Mouse (Mus musculus): Measurements from ENCODE around the gene Ctnnb1.

The Ctnnb1 gene

DNA sequence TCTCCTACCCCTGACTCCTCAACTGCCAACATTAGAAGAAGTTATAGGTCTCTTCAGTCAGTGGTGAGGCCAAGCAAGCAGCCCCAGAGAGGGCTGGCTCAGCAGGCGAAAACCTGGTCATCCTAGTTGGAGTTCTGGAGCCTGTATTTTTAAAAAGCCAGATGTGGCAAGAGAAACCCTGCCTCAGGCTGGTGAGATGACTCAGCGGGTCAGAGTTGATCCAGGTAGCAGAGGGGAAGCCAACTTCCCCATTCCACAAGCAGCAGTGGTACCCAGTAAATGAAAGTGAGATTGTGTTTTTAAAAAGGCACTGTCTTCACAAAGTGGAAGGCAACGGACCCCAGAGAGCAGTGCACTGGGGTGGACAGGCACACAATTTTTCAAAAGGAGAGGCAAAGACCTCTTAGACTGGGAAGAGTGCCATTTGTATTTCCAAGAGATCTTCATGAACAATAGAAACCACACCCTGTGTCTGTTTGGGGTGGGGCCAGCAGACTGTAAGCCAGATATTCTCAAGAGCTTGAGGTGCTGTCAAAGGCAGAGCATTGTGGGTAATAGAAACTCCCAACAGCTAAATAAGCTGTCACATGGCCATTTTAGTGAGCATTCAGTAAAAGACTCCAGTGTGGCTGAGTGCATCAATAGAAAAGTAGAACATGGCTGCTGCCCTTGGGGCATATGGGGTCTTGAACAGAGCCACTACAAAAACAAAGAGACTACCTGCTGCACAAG, 33.1 kb downstream of the Ctnnb1 start:
- peak; percentile 72 for DNase-seq (ENCODE audit: low spot score)

DNA sequence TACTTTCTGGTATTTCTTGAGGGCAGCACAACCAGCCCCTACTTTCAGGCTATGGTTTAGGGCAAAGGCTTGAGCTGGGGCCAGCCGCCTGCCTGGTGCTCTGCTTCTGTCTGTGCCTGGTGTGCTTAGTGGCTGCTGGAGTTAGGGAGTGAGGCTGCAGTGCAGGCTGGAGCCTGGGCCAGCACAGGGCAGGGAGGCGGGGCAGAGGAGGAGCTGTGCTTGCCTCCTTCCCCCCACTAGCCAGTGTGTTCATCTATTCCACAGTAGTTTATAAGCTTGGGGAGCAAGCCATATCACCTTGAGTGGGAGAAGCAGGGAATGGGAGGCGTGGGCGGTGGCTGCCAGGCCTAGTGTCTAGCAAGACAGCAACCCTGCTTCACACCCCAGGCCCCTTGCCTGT, 34.1 kb downstream of the Ctnnb1 start:
- DNase-seq (ENCODE audit: low spot score) = no peak

DNA sequence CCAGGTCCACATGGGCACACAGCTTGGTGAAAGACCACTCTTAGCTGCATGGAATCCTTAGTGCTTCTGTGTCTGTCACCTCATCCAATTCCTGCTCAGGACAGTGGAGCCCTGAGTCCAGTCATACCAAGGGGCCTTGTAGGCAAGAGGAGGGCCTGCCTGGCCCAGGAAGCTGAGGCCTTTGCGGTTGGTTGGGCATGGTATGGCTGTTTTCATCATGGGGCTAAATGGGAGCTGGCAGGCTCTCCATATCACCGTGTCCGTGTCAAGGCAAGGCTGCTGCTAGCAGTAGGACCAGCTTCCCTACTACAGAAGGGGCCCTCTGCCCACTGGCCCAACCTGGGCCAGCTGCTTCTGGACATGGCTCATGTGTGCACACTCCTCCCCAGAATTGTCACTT, 34.7 kb downstream of the Ctnnb1 start:
- DNase-seq (ENCODE audit: low spot score) = no peak

DNA sequence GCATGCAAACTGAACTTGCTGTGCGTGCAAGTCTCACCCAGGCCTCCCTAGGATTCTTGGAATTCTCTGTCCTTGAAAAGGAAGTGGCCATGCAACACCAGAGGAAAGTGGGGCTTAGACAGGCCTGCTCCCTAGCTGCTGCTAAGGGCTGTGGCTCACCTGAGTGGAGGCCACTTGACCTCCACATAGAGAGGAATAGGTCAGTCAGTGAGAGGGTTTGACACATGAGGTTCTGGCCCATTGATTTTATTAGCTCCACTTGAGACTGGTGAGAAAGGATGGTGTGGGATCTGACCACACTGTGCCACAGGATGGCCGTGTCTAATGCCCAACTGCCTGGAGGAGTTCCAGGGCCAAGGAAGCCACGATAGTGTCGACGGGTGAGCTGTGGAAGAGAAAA, 35.2 kb downstream of the Ctnnb1 start:
- DNase-seq (ENCODE audit: low spot score) = peak; percentile 29

DNA sequence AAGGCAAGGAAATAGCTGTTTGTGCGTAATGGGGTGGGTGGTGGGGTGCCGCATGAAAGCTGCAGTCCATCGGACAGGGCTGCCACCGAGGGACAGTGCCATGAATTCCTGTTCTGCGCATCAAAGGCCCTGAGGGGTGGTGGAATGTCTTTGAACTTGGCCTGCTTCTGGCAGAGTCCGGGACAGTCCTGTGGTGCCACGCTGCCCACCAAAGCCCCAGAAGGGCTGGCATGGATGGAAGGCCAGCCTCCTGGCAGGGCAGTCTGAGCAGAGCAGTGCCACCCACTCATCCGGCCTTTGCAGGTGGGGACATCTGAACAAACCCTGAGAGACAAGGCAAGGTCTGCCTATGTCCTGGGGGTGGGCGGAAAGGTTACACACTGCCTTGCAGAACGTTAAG, 36.0 kb downstream of the Ctnnb1 start:
- DNase-seq (ENCODE audit: low spot score) = no peak

DNA sequence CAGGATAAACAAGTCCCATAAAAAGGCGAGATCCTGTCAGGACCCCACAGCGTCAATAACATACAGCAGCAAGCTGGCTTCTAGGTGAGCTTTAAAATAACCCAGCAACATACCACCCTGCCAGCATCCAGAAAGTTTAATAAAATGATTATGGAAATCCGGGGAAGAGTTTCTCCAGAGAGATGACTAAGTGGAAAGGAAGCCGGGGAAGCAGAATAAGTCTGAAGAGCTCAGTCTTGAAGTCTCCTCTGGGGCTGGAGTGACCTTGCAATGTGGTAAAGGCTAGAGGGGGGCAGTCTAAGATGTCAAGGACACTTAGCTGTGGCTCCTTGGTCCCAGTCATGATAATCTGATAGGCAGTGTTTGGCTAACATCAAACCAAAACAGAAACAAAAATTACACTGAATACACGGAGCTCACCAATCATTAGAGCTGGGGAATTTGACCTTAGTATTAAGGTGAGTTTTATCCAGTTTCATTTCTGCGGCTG, 44.1 kb downstream of the Ctnnb1 start:
- no peak for DNase-seq (ENCODE audit: low spot score)

DNA sequence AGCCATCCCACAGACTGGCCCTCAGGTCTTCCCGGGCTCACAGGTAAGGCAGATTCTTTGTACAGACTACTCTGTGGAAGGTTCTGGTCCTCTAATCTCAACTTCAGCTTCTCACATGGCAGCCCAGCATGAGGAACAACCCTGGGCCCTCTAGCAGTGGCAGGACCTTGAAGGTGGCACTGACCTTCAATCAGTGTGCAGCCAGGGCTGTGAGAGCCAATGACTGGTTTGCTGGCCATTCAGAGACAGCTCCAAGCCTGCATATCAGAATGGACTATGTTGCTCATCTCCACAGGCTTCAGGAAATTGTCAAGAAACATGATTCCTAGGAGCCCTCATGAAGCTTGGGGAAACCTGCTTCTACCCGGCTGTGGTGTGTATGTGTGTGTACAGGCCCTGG, 45.2 kb downstream of the Ctnnb1 start:
- no peak for DNase-seq (ENCODE audit: low spot score)

DNA sequence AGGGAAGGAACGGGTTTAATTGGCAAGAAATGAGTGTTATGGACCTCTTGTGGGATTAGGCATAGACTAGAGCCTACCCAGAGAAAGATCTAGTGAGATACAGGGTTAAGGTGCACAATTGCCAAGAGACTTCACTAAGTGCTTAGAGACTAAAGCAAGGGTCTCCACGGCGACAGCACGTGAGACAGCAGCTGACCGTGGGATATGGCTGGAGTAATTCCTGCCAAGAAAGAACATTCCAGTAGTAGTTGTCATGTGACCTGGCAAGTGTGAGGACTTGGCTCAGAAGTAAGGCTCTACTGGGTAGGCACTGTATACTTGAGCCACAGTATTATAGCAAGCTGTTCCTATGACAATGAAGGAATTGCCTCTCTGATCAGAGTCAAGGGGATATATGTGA, 47.1 kb downstream of the Ctnnb1 start:
- DNase-seq (ENCODE audit: low spot score) = peak; percentile 65

DNA sequence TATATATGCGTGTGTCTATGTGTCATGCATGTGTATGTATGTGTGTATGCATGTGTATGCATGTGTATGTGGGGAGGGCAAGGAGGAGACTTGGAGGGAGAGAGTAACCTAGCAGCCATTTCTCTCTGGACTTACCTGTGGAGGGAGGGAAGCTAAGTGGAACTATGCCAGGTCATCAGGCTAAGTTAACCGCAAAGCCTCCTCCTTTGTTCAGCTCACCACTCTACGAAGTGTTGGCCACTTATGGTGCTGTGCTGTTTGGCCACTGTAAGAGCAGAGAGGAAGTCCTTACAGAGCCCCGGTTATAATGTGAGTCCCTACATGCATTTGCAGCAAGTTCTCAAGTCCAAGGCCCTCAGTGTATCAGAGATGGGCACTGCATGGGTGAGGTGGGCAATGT, 47.8 kb downstream of the Ctnnb1 start:
- DNase-seq (ENCODE audit: low spot score) = peak; percentile 38

DNA sequence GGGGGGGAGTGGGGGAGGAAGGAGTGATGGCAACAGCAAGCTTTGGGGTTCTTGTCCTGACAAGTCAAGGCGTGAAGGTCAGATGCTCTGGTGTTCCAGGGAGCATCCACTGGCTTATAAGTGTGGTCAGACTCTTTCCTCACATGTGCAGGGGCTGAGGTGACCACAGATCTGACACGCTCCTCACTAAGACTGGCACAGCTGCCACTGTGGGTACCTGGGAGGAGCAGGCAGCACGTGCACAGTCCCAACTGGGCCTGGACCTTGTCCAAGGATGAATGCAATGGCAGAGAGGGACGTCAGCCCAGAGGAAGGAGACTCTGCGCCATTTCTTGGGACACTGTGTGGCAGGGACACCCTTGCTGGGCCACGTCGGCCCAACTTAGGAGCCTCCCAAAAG, 52.8 kb downstream of the Ctnnb1 start:
- no peak for DNase-seq (ENCODE audit: low spot score)

DNA sequence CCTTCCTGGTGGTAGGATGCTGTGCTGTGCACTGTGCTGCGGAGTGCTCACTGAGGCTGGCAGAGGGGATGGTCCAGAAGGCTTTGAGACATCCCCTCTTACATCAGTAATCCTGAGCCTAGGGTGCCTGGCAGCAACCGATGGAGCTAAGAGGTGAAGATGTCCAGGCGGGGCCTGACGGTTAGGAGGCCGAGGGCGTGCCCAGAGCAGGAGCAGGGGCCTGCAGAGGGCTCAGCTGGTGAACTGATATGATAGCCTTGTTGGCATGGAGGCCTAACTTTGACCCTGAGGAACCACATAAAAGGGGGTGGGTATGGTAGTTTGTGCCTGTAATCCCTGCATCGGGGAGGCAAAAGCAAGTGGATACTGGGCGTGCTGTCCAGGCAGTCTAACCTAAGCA, 54.8 kb downstream of the Ctnnb1 start:
- no peak for DNase-seq (ENCODE audit: low spot score)

DNA sequence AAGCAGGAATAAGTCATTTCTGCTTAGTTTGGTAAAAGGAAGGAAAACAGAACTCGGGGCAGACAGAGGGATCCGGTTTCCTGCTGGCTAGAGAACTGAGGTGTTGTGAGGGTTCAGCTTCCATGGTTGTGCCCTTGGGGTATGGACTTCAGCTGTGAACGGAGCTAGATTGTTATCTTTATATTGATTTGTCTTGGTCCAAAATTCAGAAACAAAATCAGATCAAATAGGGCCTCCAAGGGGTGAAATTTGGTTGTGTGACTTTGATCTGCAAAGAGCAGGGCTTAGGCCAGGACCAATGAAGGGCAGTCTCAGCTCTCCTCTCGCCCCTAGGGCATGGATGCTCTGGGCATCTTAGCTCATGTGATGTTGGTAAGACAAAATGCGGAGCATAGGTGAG, 55.5 kb downstream of the Ctnnb1 start:
- no peak for DNase-seq (ENCODE audit: low spot score)

DNA sequence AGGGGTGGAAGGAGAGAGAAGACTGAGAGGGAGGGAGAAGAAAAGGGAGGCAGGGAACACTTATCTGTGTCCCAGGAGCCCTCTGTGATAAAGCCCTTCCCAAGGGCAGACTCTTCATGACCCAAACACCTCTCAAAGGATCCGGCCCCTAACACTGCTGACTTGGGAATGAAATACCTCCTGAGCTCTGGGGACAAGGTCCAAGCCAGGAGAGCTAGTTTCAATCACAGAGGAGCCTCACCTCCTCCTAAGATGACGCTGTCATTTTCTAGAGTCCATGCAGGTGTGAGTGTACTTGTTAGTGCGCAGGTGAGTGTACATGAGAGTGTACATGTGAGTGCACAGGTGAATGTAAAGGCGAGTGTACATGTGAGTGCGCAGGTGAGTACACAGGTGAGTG, 56.0 kb downstream of the Ctnnb1 start:
- no peak for DNase-seq (ENCODE audit: low spot score)

DNA sequence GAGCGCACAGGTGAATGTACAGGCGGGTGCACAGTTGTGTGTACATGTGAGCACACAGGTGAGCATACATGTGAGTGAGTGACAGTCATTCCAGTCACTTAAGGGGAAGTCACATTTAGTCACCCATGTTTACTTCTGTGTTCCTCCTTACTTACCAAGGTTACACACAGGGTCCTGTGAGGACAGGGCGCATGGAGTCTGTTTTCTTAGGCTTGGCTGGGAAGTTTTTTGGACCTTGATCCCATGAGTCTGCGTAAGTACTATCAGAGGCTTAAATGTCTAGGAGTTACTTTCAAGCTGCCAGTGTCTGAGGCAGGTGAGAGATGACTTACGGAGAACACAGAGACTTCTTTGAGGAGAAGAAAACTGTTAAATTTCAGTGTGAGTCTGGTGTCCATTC, 56.5 kb downstream of the Ctnnb1 start:
- DNase-seq (ENCODE audit: low spot score) = no peak

DNA sequence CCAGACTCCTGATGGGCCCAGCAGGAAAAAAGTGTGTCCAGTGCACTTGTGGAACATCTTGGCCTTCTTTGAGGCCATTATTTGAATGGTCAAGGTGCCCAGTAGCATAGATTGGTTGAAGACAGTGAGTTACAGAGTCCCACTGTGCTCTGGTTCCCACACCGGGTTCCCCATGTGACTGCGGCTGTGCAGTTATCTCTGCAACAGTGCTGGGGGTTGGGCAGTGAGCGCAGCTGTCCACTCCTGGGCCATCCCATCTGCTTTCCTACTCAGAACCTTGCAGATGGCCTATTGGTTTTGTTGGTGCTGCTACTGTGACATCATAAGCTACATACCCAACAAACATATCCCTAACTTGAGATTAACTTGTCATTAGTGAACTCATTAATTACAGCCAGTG, 57.2 kb downstream of the Ctnnb1 start:
- no peak for DNase-seq (ENCODE audit: low spot score)

DNA sequence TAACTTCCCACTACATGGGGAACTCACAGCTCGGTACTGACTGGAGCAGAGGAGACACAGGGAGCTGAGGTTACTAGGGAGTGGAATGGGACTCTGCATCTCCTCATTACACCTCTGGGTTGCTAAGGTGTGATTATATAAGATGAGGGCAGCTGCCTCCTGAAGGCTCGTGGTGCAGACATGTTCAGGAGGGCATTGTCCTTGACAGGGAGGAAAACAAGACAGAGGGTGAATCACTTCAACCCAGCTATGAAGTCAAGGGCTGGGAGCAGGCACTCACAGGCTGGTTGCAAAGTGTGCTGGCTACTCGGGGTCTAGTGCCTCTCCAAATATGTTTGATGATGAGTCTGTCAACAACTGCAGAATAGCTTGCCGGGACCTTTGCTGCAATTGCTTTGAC, 58.0 kb downstream of the Ctnnb1 start:
- DNase-seq (ENCODE audit: low spot score) = no peak

DNA sequence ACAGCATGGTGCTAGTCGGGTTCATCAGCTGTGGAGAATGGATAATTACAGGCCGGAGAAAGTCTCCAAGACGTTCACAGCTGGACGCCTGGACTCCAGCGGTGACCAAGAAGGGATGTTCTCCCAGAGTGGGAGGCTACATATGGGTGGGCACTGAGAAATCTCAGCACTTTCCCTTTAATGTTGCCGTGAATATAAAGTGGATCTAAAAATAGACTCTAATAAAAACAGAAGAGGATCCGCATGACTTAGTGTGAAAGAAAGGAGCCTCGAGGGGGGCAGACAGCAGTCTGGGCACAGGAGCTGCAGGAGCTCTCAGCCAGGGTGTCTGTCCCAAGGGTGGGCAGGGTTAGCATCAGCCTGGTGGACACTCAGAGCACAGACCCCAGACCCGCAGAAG, 59.1 kb downstream of the Ctnnb1 start:
- no peak for DNase-seq (ENCODE audit: low spot score)

DNA sequence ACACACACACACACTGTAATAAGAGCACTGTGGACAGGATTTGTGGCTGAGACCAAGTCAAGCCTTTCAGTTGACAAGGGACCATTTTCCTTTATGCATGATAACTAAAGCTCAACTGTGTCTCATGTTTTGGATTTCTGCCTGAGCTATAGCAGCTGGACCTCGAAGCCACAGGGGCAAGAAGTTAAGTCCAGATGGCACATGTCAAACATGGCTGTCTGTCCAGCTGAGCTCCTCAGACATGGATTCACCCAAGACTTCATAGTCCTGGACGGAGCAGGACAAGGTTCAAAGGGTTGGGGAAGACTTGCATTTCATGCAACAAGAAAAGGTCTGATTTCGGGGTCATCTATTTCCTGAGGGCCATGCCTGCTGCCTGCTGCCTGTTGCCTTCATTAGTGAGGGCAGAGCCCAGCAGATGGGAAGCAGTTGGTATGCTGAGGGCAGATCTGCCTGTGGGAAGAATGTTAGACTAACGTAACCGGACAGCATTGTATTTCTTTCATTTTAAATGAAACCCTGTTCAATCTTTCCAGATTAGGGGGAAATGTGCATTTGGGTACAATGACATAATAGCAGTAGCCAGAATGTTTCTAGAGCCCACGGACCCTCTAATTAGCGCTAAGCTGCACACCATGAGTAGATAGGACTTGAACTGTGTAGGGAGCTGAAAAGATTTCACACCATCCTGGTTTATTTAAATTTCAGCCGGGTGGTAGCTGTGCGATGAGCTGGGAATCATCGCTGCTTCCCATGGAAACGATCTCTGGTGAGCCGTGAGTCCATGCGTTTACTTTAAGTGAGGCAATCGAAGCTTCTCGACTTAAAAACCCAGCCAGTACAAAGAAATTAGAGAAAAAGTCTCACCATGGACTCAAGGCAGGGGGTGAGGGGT, 61.0 kb downstream of the Ctnnb1 start:
- DNase-seq (ENCODE audit: low spot score) = no peak

DNA sequence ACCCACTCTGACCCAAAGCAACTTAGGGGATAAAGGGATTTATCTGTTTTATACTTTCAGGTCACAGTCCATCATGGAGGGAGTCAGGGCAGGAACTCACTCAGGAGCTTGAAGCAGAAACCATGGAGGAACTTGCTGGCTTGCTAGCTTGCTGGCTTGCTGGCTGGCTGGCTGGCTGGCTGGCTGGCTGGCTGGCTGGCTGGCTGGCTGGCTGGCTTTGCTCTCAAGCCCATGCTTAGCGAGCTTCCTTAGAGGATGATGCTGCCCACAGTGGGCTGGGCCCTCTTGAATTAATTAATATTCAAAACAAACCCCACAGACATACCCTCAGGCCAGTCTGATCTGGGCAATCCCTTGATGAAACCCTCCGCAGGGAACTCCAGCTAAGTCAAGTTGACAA, 62.8 kb downstream of the Ctnnb1 start:
- no peak for DNase-seq (ENCODE audit: low spot score)

DNA sequence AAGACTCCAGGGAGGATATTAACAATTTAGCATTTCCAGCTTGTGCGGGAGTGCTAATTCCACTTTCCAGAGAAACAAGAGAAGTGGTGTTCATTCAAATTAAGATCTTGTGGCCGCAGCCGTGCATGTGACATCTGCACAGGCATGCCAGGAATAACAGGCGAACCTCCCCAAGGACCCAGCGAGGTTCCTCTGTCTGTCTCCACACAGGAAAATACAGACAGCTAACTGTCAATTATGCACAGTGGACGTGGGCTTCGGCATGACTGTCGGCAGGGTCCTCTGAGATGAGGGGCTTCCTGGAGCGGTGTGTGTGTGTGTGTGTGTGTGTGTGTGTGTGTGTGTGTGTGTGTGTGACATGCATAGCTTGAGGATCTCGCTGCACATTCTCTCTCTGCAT, 64.0 kb downstream of the Ctnnb1 start:
- DNase-seq (ENCODE audit: low spot score) = no peak

DNA sequence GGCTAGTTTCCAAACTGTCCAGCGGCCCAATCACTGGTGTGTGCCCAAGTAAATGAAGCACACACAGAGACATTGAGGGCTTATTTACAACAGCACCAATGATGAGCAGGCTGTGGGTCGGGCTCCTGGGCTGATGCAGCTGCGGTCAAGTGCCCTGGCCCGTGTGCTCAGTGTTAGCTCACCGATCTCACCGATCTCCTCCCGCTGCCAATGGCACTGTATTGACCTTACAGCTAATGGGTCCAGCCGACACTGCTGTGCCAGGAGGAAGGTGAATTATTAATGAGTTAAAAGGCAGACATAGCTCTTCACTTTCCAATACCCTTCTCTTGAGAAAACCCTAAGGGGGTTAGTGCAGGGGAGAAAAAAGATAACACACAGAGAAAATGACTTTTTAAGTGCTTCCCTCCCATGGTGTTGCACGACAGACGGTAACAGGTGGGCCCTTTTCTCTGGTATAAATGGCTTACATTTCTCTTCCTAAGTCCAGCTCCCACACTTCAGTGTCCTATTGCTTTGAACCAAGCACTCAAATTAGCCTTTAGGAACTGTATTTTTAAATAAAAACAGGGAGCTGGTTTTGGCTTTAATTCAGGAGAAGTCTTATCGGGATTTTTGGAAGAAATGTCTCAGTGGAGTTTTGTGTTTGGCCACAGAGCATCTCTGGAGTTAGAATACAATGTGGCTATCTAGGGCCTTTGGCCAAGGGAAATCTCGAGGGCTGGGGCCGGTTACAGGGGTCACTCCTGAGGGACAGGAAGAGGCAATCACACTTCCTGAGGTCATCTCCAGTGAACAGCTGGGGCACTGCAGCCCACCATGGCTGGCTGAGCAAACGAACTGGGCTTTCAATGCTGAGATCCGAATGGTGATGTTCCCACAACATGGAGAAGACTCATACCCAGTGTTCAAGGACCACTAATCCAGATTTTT, 65.5 kb downstream of the Ctnnb1 start:
- no peak for DNase-seq (ENCODE audit: low spot score)

DNA sequence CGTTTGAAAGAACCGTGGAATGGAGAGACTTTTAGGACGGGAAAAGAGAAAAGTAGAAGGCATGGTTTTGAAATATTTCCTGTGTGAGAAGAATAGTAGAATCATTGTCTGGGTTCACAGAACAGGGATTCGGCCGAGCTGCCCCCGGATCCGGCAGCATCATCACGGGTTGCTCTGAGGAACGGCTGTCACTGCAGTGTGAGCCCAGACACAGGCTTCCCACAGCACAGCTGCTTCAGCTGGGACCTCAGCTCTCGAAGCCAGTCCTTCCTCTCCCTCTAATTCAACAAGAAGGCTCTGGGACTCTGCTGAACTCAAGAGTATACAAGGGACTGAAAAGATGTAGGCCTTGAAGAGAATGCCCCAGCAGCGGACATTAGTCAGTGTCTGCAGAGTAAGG, 69.7 kb downstream of the Ctnnb1 start:
- no peak for DNase-seq (ENCODE audit: low spot score)

Measured in lung, postnatal 25 days (tissue).